Mouse (Mus musculus) brain, embryonic 18.5 days (tissue): ENCODE measurements around the gene Agrp.

Source experiments
- DNase-seq: peaks from one replicate; pipeline ENCODE4 v3.0.0-alpha.2; 2012; ENCODE audit warnings: low read depth, low spot score

Agrp gene

GRCm38 (mm10) chr8:105636963-105637510 is at the start of gene Agrp:
Gene Agrp (minus strand): TSS chr8:105637393.
- no peak for DNase-seq

GRCm38 (mm10) chr8:105686551-105686950 is 49.4 kb upstream of the Agrp start:
- DNase-seq = no peak

- DNase-seq = no peak
These were observed 48.7 kb upstream of the Agrp start, which contains the start of gene Carmil2 for GRCm38 (mm10) chr8:105685796-105686308. Gene Carmil2 (plus strand): TSS chr8:105686274.

- DNase-seq = no peak
These were observed 48.1 kb upstream of the Agrp start for GRCm38 (mm10) chr8:105685325-105685724.

- no peak for DNase-seq
These were observed 40.7 kb upstream of the Agrp start for GRCm38 (mm10) chr8:105677891-105678290.

- DNase-seq = no peak
These were observed 24.0 kb upstream of the Agrp start for GRCm38 (mm10) chr8:105661167-105661566.

GRCm38 (mm10) chr8:105657641-105658040 is 20.4 kb upstream of the Agrp start:
- DNase-seq = no peak

GRCm38 (mm10) chr8:105648929-105649328 is 11.7 kb upstream of the Agrp start:
- DNase-seq = no peak

- no peak for DNase-seq
These were observed 8.0 kb upstream of the Agrp start for GRCm38 (mm10) chr8:105645205-105645604.

GRCm38 (mm10) chr8:105640511-105640910 is 3.3 kb upstream of the Agrp start:
- DNase-seq = no peak

- DNase-seq = no peak
These were observed 2.6 kb upstream of the Agrp start for GRCm38 (mm10) chr8:105639835-105640234.

GRCm38 (mm10) chr8:105638510-105638909 is 1.3 kb upstream of the Agrp start:
- no peak for DNase-seq

- DNase-seq = no peak
These were observed 428 bp upstream of the Agrp start for GRCm38 (mm10) chr8:105637601-105638041.

- DNase-seq = peak; percentile 82
These were observed 903 bp downstream of the Agrp start, which contains the start of gene Ctcf for GRCm38 (mm10) chr8:105636018-105636962. Gene Ctcf (plus strand): TSS chr8:105636568.

- DNase-seq = no peak
These were observed 1.7 kb downstream of the Agrp start for GRCm38 (mm10) chr8:105635481-105635880.

GRCm38 (mm10) chr8:105634771-105635458 is 2.3 kb downstream of the Agrp start:
- DNase-seq = no peak

GRCm38 (mm10) chr8:105629337-105629736 is 7.9 kb downstream of the Agrp start:
- DNase-seq = no peak

GRCm38 (mm10) chr8:105626086-105626485 is 11.1 kb downstream of the Agrp start:
- no peak for DNase-seq

- DNase-seq = no peak
These were observed 12.4 kb downstream of the Agrp start for GRCm38 (mm10) chr8:105624831-105625230.

GRCm38 (mm10) chr8:105624401-105624800 is 12.8 kb downstream of the Agrp start:
- no peak for DNase-seq

- no peak for DNase-seq
These were observed 13.4 kb downstream of the Agrp start for GRCm38 (mm10) chr8:105623679-105624245.

GRCm38 (mm10) chr8:105623118-105623517 is 14.1 kb downstream of the Agrp start:
- DNase-seq = no peak
